Mouse (Mus musculus) spleen, postnatal 0 days (tissue): Measurements from ENCODE around the gene Uckl1. TPM values are rescaled to one million over a fixed set of nuclear protein-coding genes. Genes with fewer than 3 reads are reported as not detected.

Experiments
- polyA plus RNA-seq: library from polyadenylated mRNA; unstranded; fragments of >200 nt; fragmentation: Nextera tagmentation; extraction: Ambion mirVana; gene quantifications from 2 replicates; pipeline ENCODE4 v1.2.1, GENCODE M21; 2015

Uckl1 gene
- 32.3 and 39.7 TPM in 2 replicates for polyA plus RNA-seq

DNA sequence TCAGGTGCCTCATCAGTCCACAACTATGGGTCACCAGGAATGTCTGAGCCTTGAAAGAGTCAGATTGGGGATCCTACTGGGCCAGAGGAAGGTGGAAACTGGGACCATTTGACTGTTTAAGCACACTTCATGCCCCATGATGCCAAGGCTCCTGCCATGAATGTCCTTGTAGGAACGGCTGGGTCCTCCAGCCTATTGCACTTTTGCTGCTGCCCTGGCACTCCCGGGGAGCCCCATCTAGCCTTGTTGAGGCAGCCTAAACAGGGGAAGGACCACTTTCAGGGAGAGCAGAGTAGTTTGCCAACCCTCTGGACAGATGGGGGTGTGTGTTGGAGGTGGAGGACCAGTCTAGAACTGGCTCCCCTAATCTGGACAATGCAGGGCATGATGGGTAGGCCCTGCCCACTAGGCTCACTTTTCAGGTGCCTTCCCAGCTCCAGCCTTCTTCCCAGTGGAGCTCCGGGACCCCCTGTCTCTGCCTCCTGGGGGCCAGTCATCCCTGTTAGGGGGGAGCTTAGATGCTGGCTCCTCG, at the start of gene Uckl1:
Gene Uckl1 (minus strand): TSS at position 482 of the 532 bp plus-strand sequence.

DNA sequence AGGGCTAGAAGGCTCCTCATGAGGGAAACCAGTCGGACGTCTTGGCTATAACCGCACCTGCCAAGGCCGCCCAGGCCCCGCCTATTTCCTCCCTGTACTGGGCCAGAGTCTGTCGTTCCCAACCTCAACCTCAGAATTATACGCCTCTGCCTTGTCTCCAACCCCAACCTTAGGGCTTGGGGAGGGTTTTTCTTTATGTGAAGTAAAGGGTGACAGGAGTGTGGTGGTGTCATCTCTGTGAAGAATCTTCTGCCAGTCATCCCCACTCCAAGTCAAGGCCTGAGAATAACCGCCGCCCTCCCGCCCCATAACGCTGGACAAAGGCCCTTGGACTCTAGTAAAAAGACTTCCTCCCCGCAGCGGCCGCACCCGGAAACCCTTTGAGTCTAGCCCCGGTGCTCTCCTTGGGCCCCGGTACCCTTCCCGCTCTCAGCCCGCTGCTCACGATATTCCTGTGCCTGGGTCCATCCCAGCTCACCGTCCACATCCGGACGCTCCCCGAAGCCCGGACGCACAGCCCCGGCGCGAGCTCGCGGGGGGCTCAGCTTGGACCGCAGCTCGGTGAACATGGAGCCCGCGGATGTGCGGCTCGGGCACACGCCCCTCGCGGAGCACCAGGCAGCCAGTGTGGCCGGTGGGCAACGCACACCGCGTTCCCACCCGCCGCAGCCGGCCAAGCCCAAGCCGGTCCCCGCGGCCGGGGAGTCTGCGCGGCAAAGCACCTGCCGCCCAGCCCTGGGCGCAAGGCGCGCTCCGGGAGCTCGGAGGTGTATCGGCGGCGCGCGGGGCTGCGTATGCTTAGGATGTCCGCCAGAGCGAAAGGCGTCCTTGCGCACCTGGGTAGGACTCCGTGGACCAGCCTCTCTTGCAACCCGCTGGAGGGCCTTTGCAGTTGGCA, 14.0 kb upstream of the Uckl1 start, which contains the start of gene Samd10:
Gene Samd10 (minus strand): TSS at position 759 of the 898 bp plus-strand sequence.

DNA sequence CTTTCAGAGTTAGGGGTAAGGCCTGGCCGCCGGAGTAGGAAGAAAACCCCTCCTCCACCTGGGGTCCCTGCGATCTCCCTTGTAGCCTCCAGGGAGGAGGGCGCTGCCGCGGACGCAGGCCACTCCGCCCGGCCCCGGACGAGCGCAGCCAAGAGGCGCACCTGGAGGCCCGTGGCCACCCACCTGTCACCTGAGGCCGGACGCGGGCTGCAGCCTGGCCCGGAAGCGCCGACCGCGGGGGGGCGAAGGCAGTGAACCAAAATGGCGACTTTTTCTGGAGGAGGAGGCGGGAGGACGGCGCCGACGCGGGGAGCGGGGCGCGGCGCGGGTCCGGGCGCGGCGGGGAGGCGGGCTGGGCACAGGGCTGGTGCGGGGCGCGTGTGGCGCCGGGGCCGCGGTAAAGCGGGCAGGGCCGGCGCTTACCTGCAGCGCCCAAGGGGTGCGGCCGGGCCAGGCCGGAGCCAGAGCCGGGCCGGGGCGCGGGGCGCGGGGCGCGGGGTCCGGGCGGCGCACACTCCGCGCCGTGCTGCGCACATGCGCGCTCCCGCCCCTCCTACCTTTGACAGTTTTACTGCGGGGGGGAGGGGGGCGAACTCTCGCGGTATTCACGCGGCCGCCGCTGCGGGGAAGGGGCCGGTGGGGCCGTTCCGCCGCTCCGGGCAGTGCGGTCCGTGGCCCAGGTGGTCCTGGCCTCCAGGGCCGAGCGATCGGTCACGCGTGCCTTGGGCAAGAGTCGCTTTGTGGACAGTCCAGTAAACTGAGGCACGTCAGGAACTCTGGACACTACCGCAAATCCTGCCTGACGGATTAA, 7.7 kb upstream of the Uckl1 start, which contains the start of gene Zfp512b:
Gene Zfp512b (minus strand): TSS at position 573 of the 811 bp plus-strand sequence.

DNA sequence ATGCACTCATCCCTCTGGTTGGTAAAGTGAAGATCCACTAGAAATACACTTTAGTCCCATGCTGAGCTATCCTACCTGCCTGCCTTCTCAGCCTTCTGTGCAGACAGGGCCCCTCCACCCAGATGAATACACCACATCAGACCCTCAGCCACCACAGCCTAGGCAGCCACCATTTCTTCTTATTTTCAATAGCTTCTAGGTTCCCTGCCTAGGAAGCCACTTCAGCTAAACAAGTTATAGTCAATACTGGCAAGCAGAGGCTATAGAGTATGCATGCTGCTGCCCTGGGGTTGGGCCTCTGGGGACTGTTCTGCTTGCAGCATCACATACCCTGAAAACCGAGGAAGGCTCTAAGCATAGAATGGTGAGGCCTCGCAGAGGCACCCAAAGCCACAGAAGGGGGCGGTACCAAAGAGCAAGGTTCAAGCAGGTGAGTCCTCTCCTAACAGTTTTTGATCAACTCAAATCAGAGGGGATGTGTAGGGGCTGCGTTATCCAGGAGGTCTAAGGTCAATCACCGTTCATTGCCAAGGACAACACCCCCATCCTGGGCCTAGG, 6.9 kb upstream of the Uckl1 start, which contains the start of gene Prpf6:
Gene Prpf6 (plus strand): TSS at position 341 of the 558 bp plus-strand sequence.

DNA sequence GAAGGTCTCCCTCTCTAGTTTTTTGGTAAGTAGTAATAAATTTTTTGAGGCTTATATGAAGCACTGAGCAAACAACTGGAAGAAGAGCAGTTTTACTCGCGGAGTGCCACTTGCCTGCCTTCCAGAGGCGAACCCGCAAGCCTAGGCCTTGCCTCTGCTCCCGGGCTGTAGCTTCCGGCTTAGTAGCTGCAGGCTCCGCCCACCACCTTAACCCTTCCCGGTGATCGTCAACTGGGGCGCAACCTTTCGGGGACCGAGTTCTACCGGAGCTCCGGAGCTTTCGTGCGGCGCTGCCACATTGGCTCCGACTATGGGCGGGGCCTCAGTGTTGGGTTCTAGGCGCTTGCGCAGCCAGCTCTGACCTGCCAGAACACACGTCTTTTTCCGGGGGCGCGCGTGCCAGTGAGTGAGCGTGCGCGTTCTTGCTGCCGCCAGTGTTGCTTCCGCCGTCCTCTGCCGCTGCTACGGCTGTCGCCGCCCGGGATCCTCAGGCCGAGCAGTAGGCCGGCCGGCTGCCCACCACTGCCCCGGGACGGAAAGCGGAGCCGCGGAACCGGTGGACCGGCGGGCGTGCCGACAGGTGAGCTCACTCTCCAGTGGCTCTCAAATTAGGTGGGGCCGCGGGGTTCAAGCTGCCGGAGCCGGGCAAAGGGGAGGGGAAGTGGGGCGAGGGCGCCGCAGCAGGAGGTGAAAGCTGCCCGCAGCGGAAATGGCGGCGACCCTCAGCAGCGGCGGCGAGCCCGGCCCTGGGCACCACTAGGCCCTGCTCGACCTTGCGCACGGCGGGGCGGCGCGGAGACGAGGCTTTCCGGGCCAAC, 64.4 kb downstream of the Uckl1 start, which contains the start of gene Dnajc5:
Gene Dnajc5 (plus strand): TSS at position 368 of the 818 bp plus-strand sequence.

Other genes starting within 250 kb of the Uckl1 start
- 14.8 and 15.3 TPM in 2 replicates for gene Zgpat, start 220.0 kb downstream of the Uckl1 start, polyA plus RNA-seq
- 28.7 and 34.8 TPM in 2 replicates for gene Arfrp1, start 219.5 kb downstream of the Uckl1 start, polyA plus RNA-seq
- gene Lime1, start 204.8 kb downstream of the Uckl1 start, polyA plus RNA-seq = 9.8 and 12.2 TPM in 2 replicates
- gene Zbtb46, start 125.5 kb downstream of the Uckl1 start, polyA plus RNA-seq = 12.2 and 14.3 TPM in 2 replicates
- gene Abhd16b, start 91.7 kb downstream of the Uckl1 start, polyA plus RNA-seq = not detected in 2 replicates
- gene Tpd52l2, start 87.8 kb downstream of the Uckl1 start, polyA plus RNA-seq = 90.7 and 93.3 TPM in 2 replicates
- gene Dnajc5, start 64.4 kb downstream of the Uckl1 start, polyA plus RNA-seq = 33.9 and 40.6 TPM in 2 replicates
- 27.6 and 28.9 TPM in 2 replicates for gene Prpf6, start 7.0 kb upstream of the Uckl1 start, polyA plus RNA-seq
- 11.9 and 15.4 TPM in 2 replicates for gene Zfp512b, start 7.9 kb upstream of the Uckl1 start, polyA plus RNA-seq
- 2.8 and 4.7 TPM in 2 replicates for gene Samd10, start 14.3 kb upstream of the Uckl1 start, polyA plus RNA-seq
- not detected in 2 replicates for gene Gm29797, start 72.1 kb upstream of the Uckl1 start, polyA plus RNA-seq
- gene Sox18, start 86.7 kb upstream of the Uckl1 start, polyA plus RNA-seq = 29.9 and 46.0 TPM in 2 replicates
- 6.8 and 9.7 TPM in 2 replicates for gene Tcea2, start 95.4 kb upstream of the Uckl1 start, polyA plus RNA-seq
- 38.9 and 53.5 TPM in 2 replicates for gene Rgs19, start 109.1 kb upstream of the Uckl1 start, polyA plus RNA-seq
- gene Lkaaear1, start 113.5 kb upstream of the Uckl1 start, polyA plus RNA-seq = not detected in 2 replicates
- 0.11 and 0.12 TPM in 2 replicates for gene Oprl1, start 130.1 kb upstream of the Uckl1 start, polyA plus RNA-seq
- gene Myt1, start 178.4 kb upstream of the Uckl1 start, polyA plus RNA-seq = not detected in 2 replicates